Mouse (Mus musculus): ENCODE measurements around the gene Hsd11b2. TPM values are rescaled to one million over a fixed set of nuclear protein-coding genes. Genes with fewer than 3 reads are reported as not detected.
A peak's percentile ranks its signal among the peaks of the same experiment; 100 is the strongest.

Hsd11b2 gene
- polyA plus RNA-seq, 1 experiment from 2014 or later, result 1.5 TPM

- Histone ChIP-seq H3K4me2 (no peak overlapping the region), H3K27ac (no peak overlapping the region), H3K4me3 (replicated peaks) (no peak overlapping the region), H3K4me1 (replicated peaks) (peaks cover 43% of the 10 kb centered on the region), H3K27me3 (no peaks in the 10 kb centered on the region), H3K9me3 (replicated peaks) (no peaks in the 10 kb centered on the region), H3K36me3 (peaks cover 35% of the 10 kb centered on the region), H3K9ac (no peak overlapping the region)
- ATAC-seq (ENCODE audit: low read depth) (peak; percentile 62), DNase-seq (peak; percentile 42)
- WGBS (ENCODE audit: insufficient replicate concordance), result 54% methylated on average over 2 of the region's 2 CpGs
Measured at GRCm38 (mm10) chr8:105531774-105532173, 13.2 kb downstream of the Hsd11b2 start.

- Histone ChIP-seq H3K9ac (no peak overlapping the region; the same call in 1 of the 2 replicates), H3K4me3 (replicated peaks) (no peak overlapping the region), H3K9me3 (replicated peaks) (no peaks in the 10 kb centered on the region), H3K4me1 (replicated peaks) (peaks cover 45% of the 10 kb centered on the region), H3K27ac (peak overlapping the region; percentile 71), H3K27me3 (no peaks in the 10 kb centered on the region), H3K36me3 (peaks cover 52% of the 10 kb centered on the region), H3K4me2 (no peak overlapping the region)
- WGBS (ENCODE audit: insufficient replicate concordance), result 11% methylated on average over 2 of the region's 2 CpGs
- DNase-seq, result no peak
- peak; percentile 34; the same call in 1 of the 2 replicates for ATAC-seq (ENCODE audit: low read depth)
Measured at GRCm38 (mm10) chr8:105533439-105533838, 14.9 kb downstream of the Hsd11b2 start.

- no peak overlapping the region; the same call in 1 of the 2 replicates for H3K9ac ChIP-seq
- peak overlapping the region; percentile 71 for H3K27ac ChIP-seq
- peak; percentile 69 for DNase-seq
- peaks cover 52% of the 10 kb centered on the region for H3K36me3 ChIP-seq
- WGBS (ENCODE audit: insufficient replicate concordance), result 0% methylated on average over 1 of the region's 1 CpGs
- H3K4me1 ChIP-seq (replicated peaks), result peaks cover 50% of the 10 kb centered on the region
- no peak overlapping the region for H3K4me3 ChIP-seq (replicated peaks)
- H3K4me2 ChIP-seq, result no peak overlapping the region
- peak; percentile 77 for ATAC-seq (ENCODE audit: low read depth)
- no peaks in the 10 kb centered on the region for H3K9me3 ChIP-seq (replicated peaks)
- H3K27me3 ChIP-seq, result no peaks in the 10 kb centered on the region
Measured at GRCm38 (mm10) chr8:105533892-105534329, 15.4 kb downstream of the Hsd11b2 start.

- Histone ChIP-seq H3K4me3 (replicated peaks) (no peak overlapping the region), H3K27ac (no peak overlapping the region; the same call in 1 of the 2 replicates), H3K27me3 (no peaks in the 10 kb centered on the region), H3K4me1 (replicated peaks) (peaks cover 65% of the 10 kb centered on the region), H3K9ac (no peak overlapping the region), H3K9me3 (replicated peaks) (no peaks in the 10 kb centered on the region), H3K36me3 (peaks cover 40% of the 10 kb centered on the region), H3K4me2 (no peak overlapping the region)
- DNase-seq (no peak), ATAC-seq (ENCODE audit: low read depth) (no peak)
- 86% methylated on average over 3 of the region's 3 CpGs for WGBS (ENCODE audit: insufficient replicate concordance)
Measured at GRCm38 (mm10) chr8:105536546-105536945, 18.0 kb downstream of the Hsd11b2 start.

- Histone ChIP-seq H3K4me2 (no peak overlapping the region), H3K27me3 (no peaks in the 10 kb centered on the region), H3K9ac (no peak overlapping the region), H3K36me3 (peaks cover 40% of the 10 kb centered on the region), H3K9me3 (replicated peaks) (no peaks in the 10 kb centered on the region), H3K27ac (no peak overlapping the region), H3K4me1 (replicated peaks) (peaks cover 65% of the 10 kb centered on the region), H3K4me3 (replicated peaks) (no peak overlapping the region)
- DNase-seq (no peak), ATAC-seq (ENCODE audit: low read depth) (no peak)
- whole genome bisulfite sequencing (ENCODE audit: insufficient replicate concordance), result 86% methylated on average over 6 of the region's 6 CpGs
Measured at GRCm38 (mm10) chr8:105537011-105537677, 18.6 kb downstream of the Hsd11b2 start.

- Histone ChIP-seq H3K27ac (no peak overlapping the region), H3K9ac (no peak overlapping the region), H3K4me1 (replicated peaks) (peaks cover 65% of the 10 kb centered on the region), H3K36me3 (peaks cover 35% of the 10 kb centered on the region), H3K9me3 (replicated peaks) (no peaks in the 10 kb centered on the region), H3K27me3 (no peaks in the 10 kb centered on the region), H3K4me3 (replicated peaks) (no peak overlapping the region), H3K4me2 (no peak overlapping the region)
- DNase-seq, result no peak
- ATAC-seq (ENCODE audit: low read depth), result no peak
- 87% methylated on average over 4 of the region's 4 CpGs for WGBS (ENCODE audit: insufficient replicate concordance)
Measured at GRCm38 (mm10) chr8:105538940-105539339, 20.4 kb downstream of the Hsd11b2 start.

GRCm38 (mm10) chr8:105542032-105542656, 23.6 kb downstream of the Hsd11b2 start:
- H3K4me1 ChIP-seq (replicated peaks), result peaks cover 86% of the 10 kb centered on the region
- peak overlapping the region; percentile 54 for H3K4me2 ChIP-seq
- H3K27ac ChIP-seq, result peak overlapping the region; percentile 93
- DNase-seq (peak; percentile 60), ATAC-seq (ENCODE audit: low read depth) (peak; percentile 88)
- no peaks in the 10 kb centered on the region for H3K9me3 ChIP-seq (replicated peaks)
- H3K27me3 ChIP-seq, result no peaks in the 10 kb centered on the region
- peak overlapping the region; percentile 14 for H3K9ac ChIP-seq
- H3K36me3 ChIP-seq, result peaks cover 24% of the 10 kb centered on the region
- H3K4me3 ChIP-seq (replicated peaks), result no peak overlapping the region
- 27% methylated on average over 3 of the region's 3 CpGs for WGBS (ENCODE audit: insufficient replicate concordance)

- H3K9ac ChIP-seq, result peak overlapping the region; percentile 35; the same call in 1 of the 2 replicates
- H3K4me2 ChIP-seq, result peak overlapping the region; percentile 54
- H3K4me3 ChIP-seq (replicated peaks), result no peak overlapping the region
- 65% methylated on average over 2 of the region's 2 CpGs for WGBS (ENCODE audit: insufficient replicate concordance)
- H3K27ac ChIP-seq, result peak overlapping the region; percentile 93
- H3K4me1 ChIP-seq (replicated peaks), result peaks cover 89% of the 10 kb centered on the region
- ATAC-seq (ENCODE audit: low read depth), result peak; percentile 35
- DNase-seq, result no peak
- no peaks in the 10 kb centered on the region for H3K27me3 ChIP-seq
- H3K9me3 ChIP-seq (replicated peaks), result no peaks in the 10 kb centered on the region
- H3K36me3 ChIP-seq, result peaks cover 18% of the 10 kb centered on the region
Measured at GRCm38 (mm10) chr8:105542808-105543207, 24.3 kb downstream of the Hsd11b2 start.

- H3K9ac ChIP-seq, result no peak overlapping the region
- 0 out of 2 replicates have a peak overlapping the region, but pooled peaks have one; percentile 13 for H3K4me2 ChIP-seq
- no peak overlapping the region for H3K4me3 ChIP-seq (replicated peaks)
- peaks cover 9% of the 10 kb centered on the region for H3K36me3 ChIP-seq
- DNase-seq (no peak), ATAC-seq (ENCODE audit: low read depth) (no peak)
- H3K27ac ChIP-seq, result peak overlapping the region; percentile 93
- no peaks in the 10 kb centered on the region for H3K27me3 ChIP-seq
- H3K4me1 ChIP-seq (replicated peaks), result peaks cover 84% of the 10 kb centered on the region
- H3K9me3 ChIP-seq (replicated peaks), result no peaks in the 10 kb centered on the region
- 26% methylated on average over 1 of the region's 1 CpGs for WGBS (ENCODE audit: insufficient replicate concordance)
Measured at GRCm38 (mm10) chr8:105543703-105544102, 25.1 kb downstream of the Hsd11b2 start.

GRCm38 (mm10) chr8:105544544-105545205, 26.1 kb downstream of the Hsd11b2 start:
- H3K9ac ChIP-seq, result peak overlapping the region; percentile 36; the same call in 1 of the 2 replicates
- ATAC-seq (ENCODE audit: low read depth) (no peak), DNase-seq (no peak)
- peaks cover 76% of the 10 kb centered on the region for H3K4me1 ChIP-seq (replicated peaks)
- no peak overlapping the region for H3K4me2 ChIP-seq
- no peaks in the 10 kb centered on the region for H3K9me3 ChIP-seq (replicated peaks)
- peak overlapping the region; percentile 93 for H3K27ac ChIP-seq
- H3K36me3 ChIP-seq, result no peaks in the 10 kb centered on the region
- H3K27me3 ChIP-seq, result no peaks in the 10 kb centered on the region
- WGBS (ENCODE audit: insufficient replicate concordance), result 56% methylated on average over 7 of the region's 7 CpGs
- no peak overlapping the region for H3K4me3 ChIP-seq (replicated peaks)

GRCm38 (mm10) chr8:105545249-105545648, 26.7 kb downstream of the Hsd11b2 start:
- H3K27me3 ChIP-seq, result no peaks in the 10 kb centered on the region
- no peak overlapping the region for H3K4me2 ChIP-seq
- H3K9me3 ChIP-seq (replicated peaks), result no peaks in the 10 kb centered on the region
- H3K27ac ChIP-seq, result peak overlapping the region; percentile 93
- H3K9ac ChIP-seq, result 0 out of 2 replicates have a peak overlapping the region, but pooled peaks have one; percentile 36
- peaks cover 73% of the 10 kb centered on the region for H3K4me1 ChIP-seq (replicated peaks)
- ATAC-seq (ENCODE audit: low read depth) (no peak), DNase-seq (no peak)
- 78% methylated on average over 3 of the region's 3 CpGs for WGBS (ENCODE audit: insufficient replicate concordance)
- H3K36me3 ChIP-seq, result no peaks in the 10 kb centered on the region
- H3K4me3 ChIP-seq (replicated peaks), result no peak overlapping the region
